Mouse (Mus musculus) lung, postnatal 0 days (tissue): Measurements from ENCODE around the gene Mrpl53.

Experiments used
- CTCF ChIP-seq: IDR thresholded peaks from 2 replicates; pipeline ENCODE4 v1.5.1; 2016; ENCODE audit warnings: antibody characterized with exemption, mild to moderate bottlenecking
- EP300 ChIP-seq: IDR thresholded peaks from 2 replicates; pipeline ENCODE4 v1.6.1; 2016; ENCODE audit warnings: antibody characterized with exemption, mild to moderate bottlenecking, control low read depth

GRCm38 (mm10) chr6:83108762-83109668 is at the start of gene Mrpl53:
- no peak for TF ChIP-seq CTCF
- TF ChIP-seq EP300 = no peak
